Mouse (Mus musculus) limb, embryonic 12.5 days (tissue): Measurements from ENCODE around the gene Hoxb2. TPM values are rescaled to one million over a fixed set of nuclear protein-coding genes. Genes with fewer than 3 reads are reported as not detected.

Experiments used
- ATAC-seq: fragments of 200-750 bp; cut with Nextera tagmentation; 2 replicates; pipeline ENCODE4 v1.8.0; 2017; ENCODE audit warnings: low read depth, moderate TSS enrichment; ENCODE audit not compliant: insufficient number of reproducible peaks, insufficient read depth, low FRiP score, low TSS enrichment
- H3K27ac ChIP-seq: fragments of 300-500 bp; sonication (generic); 2 replicates; pipeline ENCODE4 v1.5.1; 2016; ENCODE audit warnings: mild to moderate bottlenecking, moderate library complexity
- H3K27me3 ChIP-seq: fragments of 300-500 bp; sonication (generic); 2 replicates; pipeline ENCODE4 v1.6.1; 2016; ENCODE audit warnings: mild to moderate bottlenecking, moderate library complexity
- H3K36me3 ChIP-seq: fragments of 300-500 bp; sonication (generic); 2 replicates; pipeline ENCODE4 v1.6.1; 2016; ENCODE audit warnings: mild to moderate bottlenecking, moderate library complexity
- H3K4me1 ChIP-seq: fragments of 300-500 bp; sonication (generic); replicated peaks from 2 replicates; pipeline ENCODE4 v1.6.1; 2016
- H3K4me2 ChIP-seq: fragments of 300-500 bp; sonication (generic); 2 replicates; pipeline ENCODE4 v1.6.1; 2016; ENCODE audit warnings: mild to moderate bottlenecking, moderate library complexity
- H3K4me3 ChIP-seq: fragments of 300-500 bp; sonication (generic); replicated peaks from 2 replicates; pipeline ENCODE4 v1.5.1; 2016; ENCODE audit warnings: mild to moderate bottlenecking
- H3K9ac ChIP-seq: fragments of 300-500 bp; sonication (generic); replicated peaks from 2 replicates; pipeline ENCODE4 v1.6.1; 2016; ENCODE audit warnings: mild to moderate bottlenecking, moderate library complexity
- H3K9me3 ChIP-seq: fragments of 300-500 bp; sonication (generic); 2 replicates; pipeline ENCODE4 v1.6.1; 2016; ENCODE audit warnings: mild to moderate bottlenecking, moderate library complexity
- WGBS: fragments of 180-500 bp; shearing (Covaris S2); methylation state at CpG from one replicate; pipeline ENCODE4 v1.1.7; 2016; 5-methylcytosine and 5-hydroxymethylcytosine counted together
- polyA plus RNA-seq: library from polyadenylated mRNA; unstranded; fragments of >200 nt; fragmentation: Nextera tagmentation; extraction: Ambion mirVana; gene quantifications from 2 replicates; pipeline ENCODE4 v1.2.1, GENCODE M21; 2016

The Hoxb2 gene
- polyA plus RNA-seq, 1 experiment from 2014 or later = 6.0 TPM

- H3K27me3 ChIP-seq = peaks cover 100% of the 10 kb centered on the region
- H3K9ac ChIP-seq = no peak overlapping the region
- no peak overlapping the region for H3K27ac ChIP-seq
- no peak overlapping the region for H3K4me3 ChIP-seq
- peaks cover 17% of the 10 kb centered on the region for H3K4me1 ChIP-seq
- no peaks in the 10 kb centered on the region for H3K36me3 ChIP-seq
- H3K9me3 ChIP-seq = no peaks in the 10 kb centered on the region
- WGBS = 19% methylated on average over 6 of the region's 6 CpGs
- no peak overlapping the region for H3K4me2 ChIP-seq
- no peak for ATAC-seq
These were observed 13.3 kb upstream of the Hoxb2 start for GRCm38 (mm10) chr11:96337026-96337425.

GRCm38 (mm10) chr11:96338957-96339855, 11.1 kb upstream of the Hoxb2 start:
- no peak overlapping the region for H3K9ac ChIP-seq
- no peaks in the 10 kb centered on the region for H3K36me3 ChIP-seq
- H3K4me1 ChIP-seq = peaks cover 10% of the 10 kb centered on the region
- H3K4me2 ChIP-seq = no peak overlapping the region
- no peak overlapping the region for H3K27ac ChIP-seq
- no peak overlapping the region for H3K4me3 ChIP-seq
- peaks cover 100% of the 10 kb centered on the region for H3K27me3 ChIP-seq
- 29% methylated on average over 7 of the region's 7 CpGs for WGBS
- no peak for ATAC-seq
- no peaks in the 10 kb centered on the region for H3K9me3 ChIP-seq

- H3K4me1 ChIP-seq = peaks cover 20% of the 10 kb centered on the region
- peak overlapping the region; percentile 37; the same call in 1 of the 2 replicates for H3K9ac ChIP-seq
- H3K4me2 ChIP-seq = peak overlapping the region; percentile 52
- peaks cover 100% of the 10 kb centered on the region for H3K27me3 ChIP-seq
- H3K36me3 ChIP-seq = no peaks in the 10 kb centered on the region
- peak overlapping the region; percentile 50; the same call in 1 of the 2 replicates for H3K27ac ChIP-seq
- H3K4me3 ChIP-seq = peak overlapping the region; percentile 28
- under 1% methylated on average over 25 of the region's 36 CpGs for WGBS
- H3K9me3 ChIP-seq = no peaks in the 10 kb centered on the region
- ATAC-seq = no peak
These were observed 9.5 kb upstream of the Hoxb2 start for GRCm38 (mm10) chr11:96340698-96341365.

- peaks cover 22% of the 10 kb centered on the region for H3K4me1 ChIP-seq
- H3K36me3 ChIP-seq = no peaks in the 10 kb centered on the region
- peak overlapping the region; percentile 52 for H3K4me2 ChIP-seq
- H3K27ac ChIP-seq = no peak overlapping the region
- H3K4me3 ChIP-seq = peak overlapping the region; percentile 26
- H3K27me3 ChIP-seq = peaks cover 100% of the 10 kb centered on the region
- peak overlapping the region; percentile 38 for H3K9ac ChIP-seq
- H3K9me3 ChIP-seq = no peaks in the 10 kb centered on the region
- 1% methylated on average over 40 of the region's 40 CpGs for WGBS
- ATAC-seq = no peak
These were observed 8.4 kb upstream of the Hoxb2 start for GRCm38 (mm10) chr11:96341701-96342575.

- no peak overlapping the region for H3K27ac ChIP-seq
- H3K9ac ChIP-seq = no peak overlapping the region
- WGBS = 6% methylated on average over 4 of the region's 4 CpGs
- H3K4me1 ChIP-seq = peaks cover 22% of the 10 kb centered on the region
- ATAC-seq = no peak
- H3K9me3 ChIP-seq = no peaks in the 10 kb centered on the region
- H3K27me3 ChIP-seq = peaks cover 98% of the 10 kb centered on the region
- no peak overlapping the region for H3K4me3 ChIP-seq
- no peak overlapping the region for H3K4me2 ChIP-seq
- H3K36me3 ChIP-seq = no peaks in the 10 kb centered on the region
These were observed 7.8 kb upstream of the Hoxb2 start for GRCm38 (mm10) chr11:96342576-96342930.

GRCm38 (mm10) chr11:96343206-96343745, 7.0 kb upstream of the Hoxb2 start:
- Histone ChIP-seq H3K9me3 (no peaks in the 10 kb centered on the region), H3K27ac (no peak overlapping the region), H3K36me3 (no peaks in the 10 kb centered on the region), H3K4me2 (no peak overlapping the region), H3K4me1 (peaks cover 22% of the 10 kb centered on the region), H3K9ac (no peak overlapping the region), H3K27me3 (peaks cover 97% of the 10 kb centered on the region), H3K4me3 (no peak overlapping the region)
- 25% methylated on average over 2 of the region's 2 CpGs for WGBS
- ATAC-seq = no peak

- Histone ChIP-seq H3K4me3 (peak overlapping the region; percentile 12; the same call in 1 of the 2 replicates), H3K36me3 (no peaks in the 10 kb centered on the region), H3K4me1 (peaks cover 22% of the 10 kb centered on the region), H3K27me3 (peaks cover 97% of the 10 kb centered on the region), H3K9ac (no peak overlapping the region), H3K4me2 (peak overlapping the region; percentile 8), H3K9me3 (no peaks in the 10 kb centered on the region), H3K27ac (0 out of 2 replicates have a peak overlapping the region, but pooled peaks have one; percentile 23)
- no peak for ATAC-seq
- 5% methylated on average over 39 of the region's 40 CpGs for WGBS
These were observed 6.1 kb upstream of the Hoxb2 start for GRCm38 (mm10) chr11:96344061-96344877.

GRCm38 (mm10) chr11:96344878-96345159, 5.5 kb upstream of the Hoxb2 start:
- Histone ChIP-seq H3K4me1 (peaks cover 22% of the 10 kb centered on the region), H3K36me3 (no peaks in the 10 kb centered on the region), H3K9me3 (no peaks in the 10 kb centered on the region), H3K27me3 (peaks cover 97% of the 10 kb centered on the region), H3K9ac (no peak overlapping the region), H3K4me2 (peak overlapping the region; percentile 58; the same call in 1 of the 2 replicates), H3K27ac (no peak overlapping the region), H3K4me3 (no peak overlapping the region; the same call in 1 of the 2 replicates)
- no peak for ATAC-seq
- 6% methylated on average over 6 of the region's 6 CpGs for WGBS

GRCm38 (mm10) chr11:96345220-96345892, 5.0 kb upstream of the Hoxb2 start:
- Histone ChIP-seq H3K4me1 (peaks cover 22% of the 10 kb centered on the region), H3K4me2 (peak overlapping the region; percentile 58), H3K27me3 (peaks cover 96% of the 10 kb centered on the region), H3K9ac (no peak overlapping the region), H3K36me3 (no peaks in the 10 kb centered on the region), H3K4me3 (peak overlapping the region; percentile 29), H3K27ac (no peak overlapping the region), H3K9me3 (no peaks in the 10 kb centered on the region)
- WGBS = 2% methylated on average over 40 of the region's 56 CpGs
- no peak for ATAC-seq
